Mouse (Mus musculus) kidney, adult 2 months (tissue): ENCODE measurements around the gene Lrpap1.

Experiments used
- CTCF ChIP-seq: fragments of 200-500 bp; conservative IDR thresholded peaks from 2 replicates; pipeline ENCODE4 v1.5.1; 2011; ENCODE audit warnings: low read depth, mild to moderate bottlenecking, control low read depth, low read length, moderate library complexity, mixed read lengths; ENCODE audit not compliant: insufficient read depth, insufficient read length
- POLR2A ChIP-seq: fragments of 200-500 bp; IDR thresholded peaks from one replicate; pipeline ENCODE4 v1.6.1; 2011; ENCODE audit warnings: low read depth, low read length, control low read depth

DNA sequence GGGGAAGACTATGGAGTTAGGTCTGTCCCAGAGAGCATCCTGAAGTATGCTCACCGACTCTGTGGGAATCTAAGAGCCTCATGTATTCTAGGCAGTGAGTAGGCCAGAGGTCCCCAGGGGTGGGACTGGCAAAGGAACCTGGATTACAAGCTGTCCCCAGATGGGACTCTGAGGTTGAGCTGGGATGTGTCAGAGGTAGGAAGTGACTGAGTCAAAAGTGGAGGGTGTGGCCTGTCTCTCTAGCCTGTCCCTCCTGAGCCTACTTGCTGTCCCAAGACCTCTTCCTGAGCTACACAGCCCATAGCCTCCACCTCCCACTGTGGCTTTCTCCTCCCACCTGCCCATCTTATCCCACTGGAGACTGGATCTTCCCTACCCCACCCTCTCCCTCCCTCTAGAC, 47.4 kb downstream of the Lrpap1 start:
- no peak for TF ChIP-seq CTCF
- no peak for TF ChIP-seq POLR2A
